9 mouse cellular contexts compared by ENCODE assay signal in genomic region chr7:100907231-100907630, GRCm38 (mm10). TPM values are rescaled to one million over a fixed set of nuclear protein-coding genes. Genes with fewer than 3 reads are reported as not detected.
DNase-seq lines count a peak whose midpoint lies in the region; ATAC-seq and TF ChIP-seq lines count a peak whose summit lies in the region.
"Had no signal": no experiment of that assay in that cellular context is flagged by ENCODE, and none has a peak within 500 bp of the region (broad histone marks: within the 10 kb centered on the region; RNA-seq: fewer than 3 reads in every experiment).

No protein-coding gene starts in this region.

- ATAC-seq in activated CD4-positive, CD25-positive, alpha-beta regulatory T cell, adult 4 months: peak; percentile 19
- no peak for ATAC-seq in intestine, postnatal 0 days

- no peaks in the 10 kb centered on the region for H3K27me3 ChIP-seq in intestine, postnatal 0 days (replicated peaks; ENCODE audit: control insufficient read depth, insufficient read depth, low read length)
- H3K27me3 ChIP-seq in testis, adult 2 months (ENCODE audit: control insufficient read depth, insufficient read depth, low read length): no peaks in the 10 kb centered on the region
- H3K27me3 ChIP-seq: hindbrain, embryonic 15.5 days had no signal

- H3K9me3 ChIP-seq in intestine, postnatal 0 days (ENCODE audit: control insufficient read depth): no peaks in the 10 kb centered on the region
- H3K9me3 ChIP-seq: hindbrain, embryonic 15.5 days had no signal

- no peak for TF ChIP-seq POLR2A in testis, adult 2 months (IDR thresholded peaks at IDR 0.05; ENCODE audit: control insufficient read depth, low read depth, low read length)

- no peak overlapping the region for H3K9ac ChIP-seq in intestine, postnatal 0 days (ENCODE audit: low read depth, low read length)
- H3K9ac ChIP-seq: hindbrain, embryonic 15.5 days had no signal

- 0 out of 2 replicates have a peak, but pooled peaks cover 8% of the 10 kb centered on the region for H3K4me1 ChIP-seq in intestine, postnatal 0 days (replicated peaks; ENCODE audit: control insufficient read depth, insufficient read depth, low read length)
- peaks cover 14% of the 10 kb centered on the region for H3K4me1 ChIP-seq in testis, adult 2 months (ENCODE audit: control insufficient read depth, insufficient read depth, low read length)

- H3K4me2 ChIP-seq in intestine, postnatal 0 days (replicated peaks; ENCODE audit: low read depth): no peak overlapping the region
- H3K4me2 ChIP-seq: hindbrain, embryonic 15.5 days had no signal

- intact Hi-C loops in gastrocnemius, postnatal 14 days (cut with DNase I; ENCODE audit: low total_unique reads): loop anchor here (1.0 kb wide), 1 partner anchor 26 kb away; no protein-coding TSS in a partner anchor
- intact Hi-C loops in left cerebral cortex, postnatal 4 days (cut with DNase I): loop anchor here (5.0 kb wide), 1 partner anchor 145 kb away; no protein-coding TSS in a partner anchor

- TF ChIP-seq CTCF in intestine, postnatal 0 days (IDR thresholded peaks at IDR 0.05; ENCODE audit: low read depth): peak; percentile 95
- peak; percentile 91 for TF ChIP-seq CTCF in testis, adult 2 months (IDR thresholded peaks at IDR 0.05; ENCODE audit: control insufficient read depth, insufficient read depth, insufficient replicate concordance, low read depth, low read length)

- H3K4me3 ChIP-seq in intestine, postnatal 0 days (ENCODE audit: low read depth, low read length): no peak overlapping the region
- H3K4me3 ChIP-seq in testis, adult 2 months (ENCODE audit: control insufficient read depth, low read depth, low read length): no peak overlapping the region
- H3K4me3 ChIP-seq: hindbrain, embryonic 15.5 days had no signal

- H3K27ac ChIP-seq in intestine, postnatal 0 days (ENCODE audit: low read depth, low read length): no peak overlapping the region
- H3K27ac ChIP-seq in testis, adult 2 months (ENCODE audit: control insufficient read depth, insufficient read depth, low read depth, low read length): no peak overlapping the region
- H3K27ac ChIP-seq: hindbrain, embryonic 15.5 days had no signal

- WGBS in intestine, postnatal 0 days: 0% methylated on average over 1 of the region's 1 CpGs

- H3K36me3 ChIP-seq in intestine, postnatal 0 days (ENCODE audit: control insufficient read depth, insufficient read depth): no peaks in the 10 kb centered on the region
- H3K36me3 ChIP-seq in testis, adult 2 months (ENCODE audit: control insufficient read depth, insufficient read depth, low read length): no peaks in the 10 kb centered on the region
- H3K36me3 ChIP-seq: hindbrain, embryonic 15.5 days had no signal

- DNase-seq in 416B (ENCODE audit: low read depth): peak; percentile 77
- peak; percentile 89 for DNase-seq in embryo, embryonic 10.5 days (ENCODE audit: low spot score)
- peak; percentile 77 for DNase-seq in gastrocnemius, postnatal 14 days
- DNase-seq in left cerebral cortex, postnatal 4 days: peak; percentile 73
- peak; percentile 84 for DNase-seq in neural tube, embryonic 10.5 days (ENCODE audit: extremely low spot score, low spot score)

RNA-seq across cellular contexts. Expression of gene Arhgef17, which starts 24.7 kb away (rescaled TPM):
- under 1 TPM in 1 of 2 experiments, not detected in 1; 0.42 TPM for polyA plus RNA-seq in activated CD4-positive, CD25-positive, alpha-beta regulatory T cell, adult 4 months (2017; shearing (Covaris generic))
- 10 to 100 TPM; 21.9 to 25.7 TPM for total RNA-seq in gastrocnemius, postnatal 14 days (2021)
- 2.0 and 2.5 TPM in 2 replicates for polyA plus RNA-seq in intestine, postnatal 0 days (2015; fragmentation: Nextera tagmentation; extraction: Ambion mirVana)
- total RNA-seq in left cerebral cortex, postnatal 4 days (2021): 10 to 100 TPM; 44.2 to 45.3 TPM
- polyA plus RNA-seq in testis, adult 2 months (2012; rRNA removed): 2.8 and 3.0 TPM in 2 replicates

RNA-seq across cellular contexts. Expression of gene Relt, which starts 44.0 kb away (rescaled TPM):
- 10 to 100 TPM; 14.5 to 16.3 TPM for polyA plus RNA-seq in activated CD4-positive, CD25-positive, alpha-beta regulatory T cell, adult 4 months (2017; shearing (Covaris generic))
- 10 to 100 TPM in 1 of 2 experiments, 1 to 10 TPM in 1; 5.4 to 16.3 TPM for total RNA-seq in gastrocnemius, postnatal 14 days (2021)
- 0.78 and 1.0 TPM in 2 replicates for polyA plus RNA-seq in intestine, postnatal 0 days (2015; fragmentation: Nextera tagmentation; extraction: Ambion mirVana)
- total RNA-seq in left cerebral cortex, postnatal 4 days (2021): 1 to 10 TPM; 6.3 to 7.4 TPM
- polyA plus RNA-seq in testis, adult 2 months (2012; rRNA removed): 3.1 and 4.8 TPM in 2 replicates
